Mouse (Mus musculus): ENCODE measurements around the gene Ryr3.

GRCm38 (mm10) chr2:112595807-112596206 lies 621.1 kb downstream of the Ryr3 start:
- TF ChIP-seq POLR2A (IDR thresholded peaks at IDR 0.05; ENCODE audit: insufficient read length, low read depth): no peak
- TF ChIP-seq E2F4 (IDR thresholded peaks at IDR 0.05; ENCODE audit: insufficient read depth): no peak
- no peak for TF ChIP-seq POLR2AphosphoS2 (IDR thresholded peaks at IDR 0.05; ENCODE audit: insufficient read length, low read depth)
- TF ChIP-seq MAX (IDR thresholded peaks at IDR 0.05; ENCODE audit: low read depth): no peak
- no peak for TF ChIP-seq USF1 (IDR thresholded peaks at IDR 0.05; ENCODE audit: low read depth)
- no peak for TF ChIP-seq SRF (IDR thresholded peaks at IDR 0.05; ENCODE audit: control insufficient read depth, insufficient read length, low read depth)
- TF ChIP-seq MYOD1 (IDR thresholded peaks at IDR 0.05; ENCODE audit: control insufficient read depth in 1 of 3, insufficient read length in 2 of 3, low read depth in 2 of 3): no peak

Data from myocyte (in vitro differentiated cells).